Comparison of ENCODE assay signal across 8 mouse cellular contexts in the genomic region with DNA sequence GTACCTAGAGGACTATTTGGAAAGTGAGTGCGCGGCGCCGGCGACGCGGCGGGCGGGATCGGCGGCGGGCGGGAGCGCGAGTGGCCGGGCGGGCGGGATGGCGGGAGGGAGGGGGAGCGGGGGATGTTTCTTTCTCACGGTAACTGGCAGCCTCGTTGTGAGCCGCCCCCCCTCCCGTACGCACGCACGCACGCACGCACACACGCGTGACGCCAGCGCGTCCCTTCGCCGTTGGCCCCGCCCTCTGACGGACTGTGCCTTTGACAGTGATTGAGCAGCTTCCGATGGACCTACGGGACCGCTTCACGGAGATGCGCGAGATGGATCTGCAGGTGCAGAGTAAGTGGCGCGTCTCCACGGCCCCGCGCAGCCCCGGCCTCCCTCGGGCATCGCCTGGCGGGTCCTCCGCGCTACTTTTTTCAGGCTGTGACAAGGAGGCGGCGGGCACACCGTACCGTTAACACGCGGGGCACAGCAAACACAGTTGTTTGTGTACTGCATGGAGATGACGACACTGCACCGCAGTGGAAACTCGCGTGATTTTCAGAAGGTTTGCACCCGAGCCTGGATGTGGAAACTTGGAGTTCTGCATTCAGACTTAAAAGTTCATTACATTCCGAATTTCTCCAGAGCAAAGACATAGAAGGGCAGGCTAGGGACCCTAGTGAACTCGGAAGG. TPM values are rescaled to one million over a fixed set of nuclear protein-coding genes. Genes with fewer than 3 reads are reported as not detected.
DNase-seq lines count a peak whose midpoint lies in the region; ATAC-seq and TF ChIP-seq lines count a peak whose summit lies in the region.

No protein-coding gene starts in this region.

- peak overlapping the region; percentile 98 for H3K27ac ChIP-seq in ES-E14 (ENCODE audit: insufficient read depth, low read depth, low read length, poor library complexity, severe bottlenecking)
- peak overlapping the region; percentile 99 for H3K27ac ChIP-seq in forebrain, embryonic 16.5 days (ENCODE audit: low read length)
- H3K27ac ChIP-seq in lung, embryonic 15.5 days, result peak overlapping the region; percentile 99

- no peaks in the 10 kb centered on the region for H3K27me3 ChIP-seq in forebrain, embryonic 16.5 days (replicated peaks; ENCODE audit: control insufficient read depth, insufficient read depth, low read length)
- H3K27me3 ChIP-seq in lung, embryonic 15.5 days, result no peaks in the 10 kb centered on the region

- peak; percentile 87 for DNase-seq in ES-E14 (ENCODE audit: low read depth, low spot score)
- DNase-seq in cerebellum, adult 11-12 months, result peak; percentile 98
- DNase-seq in heart, postnatal 4 days, result peak; percentile 97
- DNase-seq in layer of hippocampus, adult 8-10 months (ENCODE audit: low spot score in 2 of 2), result peak; percentile 97
- DNase-seq in ovary, adult 18-20 months (ENCODE audit: low spot score), result peak; percentile 93
- DNase-seq in thymus, postnatal 0 days (ENCODE audit: low spot score), result peak; percentile 97

- H3K4me3 ChIP-seq in ES-E14 (ENCODE audit: insufficient read depth in 1 of 2, low read depth in 1 of 2, low read length in 2 of 2, poor library complexity in 1 of 2, severe bottlenecking in 1 of 2), result peak overlapping the region; percentile 76 to 99
- H3K4me3 ChIP-seq in forebrain, embryonic 16.5 days (replicated peaks; ENCODE audit: low read length), result peak overlapping the region; percentile 94
- H3K4me3 ChIP-seq in lung, embryonic 15.5 days, result peak overlapping the region; percentile 73

- in situ Hi-C loops in ES-E14 (cut with MboI; ENCODE audit: low sequenced_read_pairs in 2 of 2, unreplicated experiment in 2 of 2), result no loop called here

- no peaks in the 10 kb centered on the region for H3K9me3 ChIP-seq in ES-E14 (ENCODE audit: control insufficient read depth, insufficient read depth, low read depth, low read length)
- no peaks in the 10 kb centered on the region for H3K9me3 ChIP-seq in forebrain, embryonic 16.5 days (ENCODE audit: control insufficient read depth, low read length)
- no peaks in the 10 kb centered on the region for H3K9me3 ChIP-seq in lung, embryonic 15.5 days

- peak overlapping the region; percentile 70 for H3K4me2 ChIP-seq in forebrain, embryonic 16.5 days (ENCODE audit: low read length)
- peak overlapping the region; percentile 64 for H3K4me2 ChIP-seq in lung, embryonic 15.5 days

- under 1% methylated on average over 57 of the region's 68 CpGs for WGBS in forebrain, embryonic 16.5 days
- WGBS in lung, embryonic 15.5 days, result 1% methylated on average over 61 of the region's 68 CpGs

- peak overlapping the region; percentile 99 for H3K9ac ChIP-seq in ES-E14 (ENCODE audit: insufficient read depth, low read depth, low read length, poor library complexity, severe bottlenecking)
- H3K9ac ChIP-seq in forebrain, embryonic 16.5 days (replicated peaks; ENCODE audit: low read depth, low read length), result peak overlapping the region; percentile 94
- H3K9ac ChIP-seq in lung, embryonic 15.5 days, result peak overlapping the region; percentile 84

- ATAC-seq in forebrain, embryonic 16.5 days, result peak; percentile 95
- peak; percentile 97 for ATAC-seq in lung, embryonic 15.5 days (ENCODE audit: borderline replicate concordance, extremely low read depth, low FRiP score, low TSS enrichment)

- no peaks in the 10 kb centered on the region for H3K36me3 ChIP-seq in ES-E14 (ENCODE audit: control insufficient read depth, insufficient read depth, low read length, poor library complexity, severe bottlenecking)
- H3K36me3 ChIP-seq in forebrain, embryonic 16.5 days (ENCODE audit: control insufficient read depth, insufficient read depth), result 0 out of 2 replicates have a peak, but pooled peaks cover 3% of the 10 kb centered on the region
- peaks cover 14% of the 10 kb centered on the region for H3K36me3 ChIP-seq in lung, embryonic 15.5 days

- no peaks in the 10 kb centered on the region; a peak in 1 of 4 replicates for H3K4me1 ChIP-seq in ES-E14 (ENCODE audit: control insufficient read depth in 2 of 2, insufficient read depth in 2 of 2, low read length in 2 of 2, poor library complexity in 1 of 2)
- H3K4me1 ChIP-seq in forebrain, embryonic 16.5 days (replicated peaks; ENCODE audit: control insufficient read depth, insufficient read depth, low read length), result peaks cover 10% of the 10 kb centered on the region
- peaks cover 8% of the 10 kb centered on the region for H3K4me1 ChIP-seq in lung, embryonic 15.5 days

TF ChIP-seq in ES-E14, 5 proteins besides CTCF, POLR2A, EP300 and RAD21:
- TF ChIP-seq CHD2 (IDR thresholded peaks at IDR 0.05; ENCODE audit: low read depth, low read length) (no peak), MAFK (IDR thresholded peaks at IDR 0.05; ENCODE audit: insufficient read depth, low read depth, low read length) (no peak), HCFC1 (IDR thresholded peaks at IDR 0.05; ENCODE audit: borderline replicate concordance, insufficient read depth, low read length) (no peak), ZNF384 (IDR thresholded peaks at IDR 0.05; ENCODE audit: low read depth, low read length) (no peak), ZC3H11A (IDR thresholded peaks at IDR 0.05; ENCODE audit: borderline replicate concordance, low read depth, low read length) (no peak)

RNA-seq across cellular contexts. Expression of gene Ing3, which starts 0.5 kb away (rescaled TPM):
- 14.3 and 19.9 TPM in 2 replicates for total RNA-seq in ES-E14 (2012; rRNA removed)
- 60.0 and 68.1 TPM in 2 replicates for polyA plus RNA-seq in forebrain, embryonic 16.5 days (2015; fragmentation: Nextera tagmentation; extraction: Ambion mirVana)
- total RNA-seq in heart, postnatal 4 days (2021), result 10 to 100 TPM; 17.4 to 18.3 TPM
- total RNA-seq in layer of hippocampus, adult 8-10 months (2022), result 10 to 100 TPM; 21.2 to 27.5 (median 26.0) TPM
- 49.6 and 56.6 TPM in 2 replicates for polyA plus RNA-seq in lung, embryonic 15.5 days (2015; fragmentation: Nextera tagmentation; extraction: Ambion mirVana)
- polyA plus RNA-seq in thymus, postnatal 0 days (2015; fragmentation: Nextera tagmentation; extraction: Ambion mirVana), result 76.4 and 81.0 TPM in 2 replicates

RNA-seq across cellular contexts. Expression of gene Cped1, which starts 35.8 kb away (rescaled TPM):
- 0.31 and 0.32 TPM in 2 replicates for total RNA-seq in ES-E14 (2012; rRNA removed)
- 3.2 and 4.4 TPM in 2 replicates for polyA plus RNA-seq in forebrain, embryonic 16.5 days (2015; fragmentation: Nextera tagmentation; extraction: Ambion mirVana)
- total RNA-seq in heart, postnatal 4 days (2021), result 1 to 10 TPM; 7.2 to 9.9 TPM
- 1 to 10 TPM; 2.7 to 4.1 (median 3.1) TPM for total RNA-seq in layer of hippocampus, adult 8-10 months (2022)
- polyA plus RNA-seq in lung, embryonic 15.5 days (2015; fragmentation: Nextera tagmentation; extraction: Ambion mirVana), result 24.3 and 25.0 TPM in 2 replicates
- 0.72 and 0.95 TPM in 2 replicates for polyA plus RNA-seq in thymus, postnatal 0 days (2015; fragmentation: Nextera tagmentation; extraction: Ambion mirVana)

Comparison
In these comparisons a context has a peak if more than half of its experiments do, and no peak if none do; other contexts are left out.
1. Peak in every context shown above with its lines: DNase-seq, ATAC-seq, H3K4me3 ChIP-seq and H3K27ac ChIP-seq.